Mouse (Mus musculus) embryonic fibroblast, embryonic 13.5 days (primary cell): ENCODE measurements around the gene Atxn7l3.

ENCODE experiments used
- CTCF ChIP-seq: IDR thresholded peaks from 2 replicates; pipeline ENCODE4 v1.5.1; 2011; ENCODE audit warnings: mild to moderate bottlenecking, control low read depth, low read length, moderate library complexity, borderline replicate concordance; ENCODE audit not compliant: insufficient read depth
- POLR2A ChIP-seq: IDR thresholded peaks from 2 replicates; pipeline ENCODE4 v1.6.1; 2011; ENCODE audit warnings: low read depth, mild to moderate bottlenecking, control low read depth, low read length, moderate library complexity

DNA sequence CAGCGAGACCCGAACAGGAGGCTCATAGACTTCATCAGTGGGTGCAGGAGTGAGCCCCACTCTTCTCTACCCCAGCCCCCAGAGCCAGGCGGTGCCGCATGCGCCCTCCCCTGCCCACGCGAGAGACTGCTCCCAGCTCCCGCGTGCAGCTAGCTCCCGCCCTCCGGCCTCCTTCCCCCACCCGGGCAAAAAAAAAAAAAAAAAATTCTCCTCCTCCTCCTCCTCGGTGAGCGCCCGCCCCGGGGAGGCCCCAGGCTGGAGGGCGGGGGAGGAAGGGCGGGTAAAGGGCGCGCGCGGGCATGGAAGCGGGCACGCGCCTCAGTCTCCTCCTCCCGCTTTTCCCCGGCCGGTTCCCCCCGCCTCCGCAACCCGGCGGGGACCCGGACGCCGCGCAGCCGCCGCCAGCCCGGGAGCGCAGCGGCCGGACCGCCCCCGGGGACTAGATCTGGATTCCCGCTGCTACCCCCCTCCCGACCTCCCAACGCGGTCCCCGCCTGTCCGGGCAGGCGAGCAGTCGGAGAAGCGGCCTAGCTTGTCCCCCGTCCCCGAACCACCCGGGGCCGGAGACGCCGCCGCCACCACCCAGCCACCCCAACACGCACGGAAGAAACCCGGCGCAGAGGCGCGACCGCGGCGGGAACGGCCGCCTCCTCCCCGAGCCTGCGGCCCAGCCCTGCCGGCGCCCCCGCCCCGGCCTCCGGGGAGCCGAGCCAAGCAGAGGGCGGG is 20.3 kb upstream of the Atxn7l3 start:
- TF ChIP-seq CTCF = no peak
- TF ChIP-seq POLR2A = peak; percentile 34
